Mouse (Mus musculus) CH12.LX (cell line): ENCODE results near the gene Eps8l2. TPM values are rescaled to one million over a fixed set of nuclear protein-coding genes. Genes with fewer than 3 reads are reported as not detected.

Source experiments
- DNase-seq: peaks from one replicate; pipeline ENCODE4 v3.0.0-alpha.2; 2013; ENCODE audit errors: extremely low read depth
- H3K27ac ChIP-seq: 2 replicates; pipeline ENCODE4 v1.5.1; 2012; ENCODE audit warnings: low read depth, mild to moderate bottlenecking, control low read depth, moderate library complexity; ENCODE audit not compliant: insufficient read depth
- H3K27me3 ChIP-seq: replicated peaks from 2 replicates; pipeline ENCODE3; 2012; ENCODE audit warnings: inconsistent platforms
- H3K36me3 ChIP-seq, 2 experiments: replicated peaks in 1 of 2; 2 replicates each; pipeline versions ENCODE3 to v1.6.1; 2012; ENCODE audit warnings: inconsistent platforms in 1 of 2, low read length in 1 of 2, mild to moderate bottlenecking in 1 of 2, mixed read lengths in 1 of 2, moderate library complexity in 1 of 2; ENCODE audit not compliant: control insufficient read depth in 1 of 2, insufficient read depth in 1 of 2
- H3K4me1 ChIP-seq, 2 experiments: 2 replicates each; pipeline ENCODE4 v1.6.1; 2012; ENCODE audit warnings: inconsistent platforms in 1 of 2, moderate library complexity in 1 of 2; ENCODE audit not compliant: insufficient read depth in 2 of 2, control insufficient read depth in 1 of 2
- H3K4me2 ChIP-seq: 2 replicates; pipeline ENCODE4 v1.6.1; 2012; ENCODE audit warnings: low read depth, mild to moderate bottlenecking, control low read depth; ENCODE audit not compliant: poor library complexity, insufficient read depth, severe bottlenecking
- H3K4me3 ChIP-seq, 3 experiments: fragments of 150-350 bp in 1 of 3; sonication (generic) in 1 of 3; replicated peaks in 1 of 3; 2 replicates each; pipeline versions ENCODE3 to v1.5.1; 2011 to 2012; ENCODE audit warnings: low read depth in 2 of 3, low read length in 2 of 3, mild to moderate bottlenecking in 2 of 3, moderate library complexity in 2 of 3, control low read depth in 1 of 3, improper control_type of control experiment in 1 of 3, inconsistent platforms in 1 of 3, mixed read lengths in 1 of 3; ENCODE audit not compliant: poor library complexity in 1 of 3
- H3K79me2 ChIP-seq: replicated peaks from 2 replicates; pipeline ENCODE4 v1.6.1; 2012; ENCODE audit warnings: mild to moderate bottlenecking, moderate library complexity; ENCODE audit not compliant: control insufficient read depth, poor library complexity, insufficient read depth, severe bottlenecking; ENCODE audit errors: extremely low read depth
- H3K9ac ChIP-seq: 2 replicates; pipeline ENCODE4 v1.6.1; 2012; ENCODE audit warnings: low read depth, mild to moderate bottlenecking, control low read depth, moderate library complexity; ENCODE audit not compliant: insufficient read depth
- H3K9me3 ChIP-seq: replicated peaks from 2 replicates; pipeline ENCODE3; 2012; ENCODE audit warnings: low read length, inconsistent platforms, mixed read lengths
- CHD1 ChIP-seq: IDR thresholded peaks from 2 replicates; pipeline ENCODE4 v1.6.1; 2012; ENCODE audit warnings: low read depth, low read length, improper control_type of control experiment, inconsistent platforms
- CHD2 ChIP-seq: IDR thresholded peaks from 2 replicates; pipeline ENCODE4 v1.6.1; 2011; ENCODE audit warnings: low read length, improper control_type of control experiment
- CTCF ChIP-seq, 2 experiments: IDR thresholded peaks in 1 of 2; conservative IDR thresholded peaks in 1 of 2; 2 replicates each; pipeline ENCODE4 v1.5.1; 2011 to 2012; ENCODE audit warnings: low read depth in 2 of 2, low read length in 2 of 2, improper control_type of control experiment in 1 of 2, inconsistent platforms in 1 of 2, mild to moderate bottlenecking in 1 of 2, moderate library complexity in 1 of 2
- ELF1 ChIP-seq: IDR thresholded peaks from 2 replicates; pipeline ENCODE4 v1.6.1; 2014; ENCODE audit warnings: low read depth, mild to moderate bottlenecking, inconsistent platforms, low read length, improper control_type of control experiment
- EP300 ChIP-seq: IDR thresholded peaks from 2 replicates; pipeline ENCODE4 v1.6.1; 2011; ENCODE audit warnings: low read length, improper control_type of control experiment
- ETS1 ChIP-seq: conservative IDR thresholded peaks from 2 replicates; pipeline ENCODE4 v1.6.1; 2012; ENCODE audit warnings: low read depth, mild to moderate bottlenecking, inconsistent platforms, low read length, improper control_type of control experiment, moderate library complexity
- GABPA ChIP-seq: IDR thresholded peaks from 2 replicates; pipeline ENCODE4 v1.6.1; 2012; ENCODE audit warnings: low read depth, low read length, improper control_type of control experiment, inconsistent platforms; ENCODE audit not compliant: insufficient replicate concordance
- IRF4 ChIP-seq: IDR thresholded peaks from 2 replicates; pipeline ENCODE4 v1.6.1; 2014; ENCODE audit warnings: low read depth, mild to moderate bottlenecking, inconsistent platforms, low read length, improper control_type of control experiment
- JUN ChIP-seq: IDR thresholded peaks from 2 replicates; pipeline ENCODE4 v1.6.1; 2011; ENCODE audit warnings: low read depth, mild to moderate bottlenecking, low read length, improper control_type of control experiment, moderate library complexity; ENCODE audit not compliant: insufficient read depth
- JUND ChIP-seq: conservative IDR thresholded peaks from 2 replicates; pipeline ENCODE4 v1.6.1; 2011; ENCODE audit warnings: low read depth, low read length, improper control_type of control experiment
- KAT2A ChIP-seq: IDR thresholded peaks from 2 replicates; pipeline ENCODE4 v1.6.1; 2012; ENCODE audit warnings: low read length, improper control_type of control experiment, inconsistent platforms; ENCODE audit not compliant: insufficient replicate concordance
- MAZ ChIP-seq: IDR thresholded peaks from 2 replicates; pipeline ENCODE4 v1.6.1; 2012; ENCODE audit warnings: low read depth, mild to moderate bottlenecking, inconsistent platforms, low read length, improper control_type of control experiment, moderate library complexity
- MEF2A ChIP-seq: IDR thresholded peaks from 2 replicates; pipeline ENCODE4 v1.6.1; 2014; ENCODE audit warnings: low read depth, mild to moderate bottlenecking, inconsistent platforms, low read length, improper control_type of control experiment, borderline replicate concordance
- MXI1 ChIP-seq: IDR thresholded peaks from 2 replicates; pipeline ENCODE4 v1.6.1; 2011; ENCODE audit warnings: mild to moderate bottlenecking, low read depth, low read length, improper control_type of control experiment
- MYC ChIP-seq: IDR thresholded peaks from 2 replicates; pipeline ENCODE4 v1.6.1; 2011; ENCODE audit warnings: low read depth, mild to moderate bottlenecking, improper control_type of control experiment, low read length
- NRF1 ChIP-seq: IDR thresholded peaks from 2 replicates; pipeline ENCODE4 v1.6.1; 2014; ENCODE audit warnings: low read depth, mild to moderate bottlenecking, inconsistent platforms, low read length, improper control_type of control experiment, moderate library complexity
- PAX5 ChIP-seq: IDR thresholded peaks from 2 replicates; pipeline ENCODE4 v1.6.1; 2012; ENCODE audit warnings: low read length, inconsistent platforms, mixed read lengths
- POLR2A ChIP-seq: IDR thresholded peaks from 2 replicates; pipeline ENCODE4 v1.6.1; 2011; ENCODE audit warnings: low read depth, mild to moderate bottlenecking, improper control_type of control experiment, low read length
- RAD21 ChIP-seq: IDR thresholded peaks from 2 replicates; pipeline ENCODE4 v1.6.1; 2011; ENCODE audit warnings: low read depth, mild to moderate bottlenecking, low read length, improper control_type of control experiment, moderate library complexity
- RCOR1 ChIP-seq: conservative IDR thresholded peaks from 2 replicates; pipeline ENCODE4 v1.6.1; 2012; ENCODE audit warnings: low read depth, mild to moderate bottlenecking, inconsistent platforms, low read length, improper control_type of control experiment
- SMC3 ChIP-seq: IDR thresholded peaks from 2 replicates; pipeline ENCODE4 v1.6.1; 2011; ENCODE audit warnings: low read depth, low read length, improper control_type of control experiment
- UBTF ChIP-seq: IDR thresholded peaks from 2 replicates; pipeline ENCODE4 v1.6.1; 2012; ENCODE audit warnings: low read depth, mild to moderate bottlenecking, inconsistent platforms, low read length, improper control_type of control experiment, moderate library complexity
- USF1 ChIP-seq: IDR thresholded peaks from 2 replicates; pipeline ENCODE4 v1.6.1; 2014; ENCODE audit warnings: low read depth, mild to moderate bottlenecking, inconsistent platforms, low read length, improper control_type of control experiment
- USF2 ChIP-seq: conservative IDR thresholded peaks from 2 replicates; pipeline ENCODE4 v1.6.1; 2011; ENCODE audit warnings: low read depth, low read length, improper control_type of control experiment
- ZC3H11A ChIP-seq: IDR thresholded peaks from 2 replicates; pipeline ENCODE4 v1.6.1; 2012; ENCODE audit warnings: low read depth, mild to moderate bottlenecking, inconsistent platforms, low read length, improper control_type of control experiment
- ZKSCAN1 ChIP-seq: IDR thresholded peaks from 2 replicates; pipeline ENCODE4 v1.6.1; 2012; ENCODE audit warnings: low read depth, inconsistent platforms, low read length, improper control_type of control experiment, borderline replicate concordance
- ZNF384 ChIP-seq: IDR thresholded peaks from 2 replicates; pipeline ENCODE4 v1.6.1; 2012; ENCODE audit warnings: low read depth, low read length, improper control_type of control experiment, inconsistent platforms
- dilution Hi-C: fragments of 300-500 bp; cut with MboI; formaldehyde crosslinking; loops from 2 replicates; pipeline ENCODE4 v1.14.3; 2020; ENCODE audit warnings: low sequenced_read_pairs; ENCODE audit not compliant: extremely low pct_unique_long_range_greater_than_20kb, extremely low pct_ligation_motif_present
- in situ Hi-C: fragments of 300-500 bp; cut with MboI; formaldehyde crosslinking; loops from 3 replicates; pipeline ENCODE4 v1.14.3; 2019; ENCODE audit warnings: low sequenced_read_pairs, low pct_ligation_motif_present, low pct_unique_long_range_greater_than_20kb, mixed read lengths
- polyA plus RNA-seq: library from polyadenylated mRNA; unstranded; fragments of >175 nt; gene quantifications from 2 replicates; pipeline ENCODE4 v1.2.1, GENCODE M21; 2012; ENCODE audit warnings: low read depth; ENCODE audit not compliant: insufficient read length
- total RNA-seq, 2 experiments: library from RNA; depleted of rRNA; stranded (reverse); fragments of 300-350 nt in 1 of 2; fragments of >200 nt in 1 of 2; gene quantifications; 2 replicates each; pipeline ENCODE4 v1.2.3; 2012 to 2014

Gene Eps8l2
- total and polyA plus RNA-seq, 3 experiments: 0.51 to 1.1 TPM; not detected in 1

- Histone ChIP-seq H3K9ac (no peak overlapping the region), H3K79me2 (peaks cover 18% of the 10 kb centered on the region), H3K36me3 (peaks cover 2 to 7% of the 10 kb centered on the region in 2 experiments), H3K4me2 (no peak overlapping the region), H3K4me3 (no peak overlapping the region), H3K9me3 (no peaks in the 10 kb centered on the region), H3K4me1 (peaks cover 4 to 32% of the 10 kb centered on the region in 2 experiments), H3K27me3 (peaks cover 7% of the 10 kb centered on the region), H3K27ac (no peak overlapping the region)
- TF ChIP-seq NRF1 (no peak), ETS1 (no peak), CHD2 (no peak), MXI1 (no peak), SMC3 (no peak), RCOR1 (no peak), JUN (no peak), POLR2A (no peak), USF2 (no peak), MAZ (no peak), USF1 (no peak), ZKSCAN1 (no peak), PAX5 (no peak), GABPA (no peak), CTCF (conservative IDR thresholded peaks at IDR 0.05 in 1 of 2, IDR thresholded peaks at IDR 0.05 in 1 of 2; ENCODE audit: low read depth in 2 of 2, low read length in 2 of 2) (no peak), UBTF (no peak)
- in situ Hi-C loops: no loop called here
- dilution Hi-C loops: no loop called here
- no peak for DNase-seq
Observed at GRCm38 (mm10) chr7:141390326-141391259, 51.9 kb downstream of the Eps8l2 start.

GRCm38 (mm10) chr7:141391625-141392551, 53.2 kb downstream of the Eps8l2 start, which contains the start of gene Taldo1:
Taldo1 (plus strand) TSS chr7:141392199.
- Histone ChIP-seq H3K27me3 (peaks cover 7% of the 10 kb centered on the region), H3K4me3 (peak within 1 kb of the TSS; percentile 68 to 79 (median 76)), H3K9me3 (no peaks in the 10 kb centered on the region), H3K79me2 (peaks cover 18% of the 10 kb centered on the region), H3K4me2 (peak within 1 kb of the TSS; percentile 86), H3K27ac (no peak within 1 kb of the TSS), H3K4me1 (peaks cover 4 to 33% of the 10 kb centered on the region in 2 experiments), H3K36me3 (peaks cover 11 to 20% of the 10 kb centered on the region in 2 experiments), H3K9ac (peak within 1 kb of the TSS; percentile 64)
- DNase-seq: peak; percentile 97
- dilution Hi-C loops (no loop called here), in situ Hi-C loops (no loop called here)
- no peak for TF ChIP-seq KAT2A
- 0 out of 2 replicates have a peak, but pooled peaks have one; percentile 29 for TF ChIP-seq UBTF
- peak; percentile 59 for TF ChIP-seq ELF1
- no peak for TF ChIP-seq MAZ
- TF ChIP-seq ETS1: no peak
- TF ChIP-seq PAX5: no peak
- TF ChIP-seq MXI1: peak; percentile 85
- no peak for TF ChIP-seq ZC3H11A
- TF ChIP-seq CHD1: no peak
- TF ChIP-seq IRF4: 0 out of 2 replicates have a peak, but pooled peaks have one; percentile 27
- no peak for TF ChIP-seq ZNF384
- TF ChIP-seq JUND: no peak
- TF ChIP-seq NRF1: no peak
- TF ChIP-seq SMC3: no peak
- TF ChIP-seq USF2: no peak
- TF ChIP-seq RAD21: no peak
- no peak for TF ChIP-seq MEF2A
- TF ChIP-seq MYC: 0 out of 2 replicates have a peak, but pooled peaks have one; percentile 16
- no peak for TF ChIP-seq CHD2
- TF ChIP-seq EP300: no peak
